Mouse (Mus musculus): ENCODE results near the gene Bach2. TPM values are rescaled to one million over a fixed set of nuclear protein-coding genes. Genes with fewer than 3 reads are reported as not detected.

Gene Bach2
- polyA plus RNA-seq (2012; fragmentation: generic; extraction: Trizol) = 0.11 TPM
- long read RNA-seq, experiment 1 = 0 reads
- long read RNA-seq, experiment 2, partial matches to known transcripts = 0 of 1 reads
- long read RNA-seq, experiment 2, other reads (novel, unspliced or antisense) = 1 of 1 reads

- Histone ChIP-seq H3K4me3 (ENCODE audit: insufficient read depth, poor library complexity, severe bottlenecking) (peak within 1 kb of the TSS; percentile 31), H3K79me2 (ENCODE audit: control insufficient read depth, insufficient read depth) (no peaks in the 10 kb centered on the region), H3ac (ENCODE audit: control insufficient read depth, insufficient read length, low read depth) (peak within 1 kb of the TSS; percentile 72), H3K36me3 (ENCODE audit: control insufficient read depth, insufficient read depth) (no peaks in the 10 kb centered on the region), H3K27me3 (ENCODE audit: control insufficient read depth, insufficient read depth, insufficient read length) (no peaks in the 10 kb centered on the region), H3K79me3 (ENCODE audit: low read depth) (no peaks in the 10 kb centered on the region)
- no peak for TF ChIP-seq MYOD1 (IDR thresholded peaks at IDR 0.05; ENCODE audit: control insufficient read depth, insufficient read length, low read depth)
- TF ChIP-seq FOSL1 (IDR thresholded peaks at IDR 0.05; ENCODE audit: insufficient read depth, low read length, poor library complexity, severe bottlenecking) = no peak
- no peak for TF ChIP-seq USF1 (IDR thresholded peaks at IDR 0.05; ENCODE audit: low read depth)
These were observed at the start of gene Bach2 for GRCm38 (mm10) chr4:32238366-32238854. Gene Bach2, plus strand, starts transcription at chr4:32238804.

DNA sequence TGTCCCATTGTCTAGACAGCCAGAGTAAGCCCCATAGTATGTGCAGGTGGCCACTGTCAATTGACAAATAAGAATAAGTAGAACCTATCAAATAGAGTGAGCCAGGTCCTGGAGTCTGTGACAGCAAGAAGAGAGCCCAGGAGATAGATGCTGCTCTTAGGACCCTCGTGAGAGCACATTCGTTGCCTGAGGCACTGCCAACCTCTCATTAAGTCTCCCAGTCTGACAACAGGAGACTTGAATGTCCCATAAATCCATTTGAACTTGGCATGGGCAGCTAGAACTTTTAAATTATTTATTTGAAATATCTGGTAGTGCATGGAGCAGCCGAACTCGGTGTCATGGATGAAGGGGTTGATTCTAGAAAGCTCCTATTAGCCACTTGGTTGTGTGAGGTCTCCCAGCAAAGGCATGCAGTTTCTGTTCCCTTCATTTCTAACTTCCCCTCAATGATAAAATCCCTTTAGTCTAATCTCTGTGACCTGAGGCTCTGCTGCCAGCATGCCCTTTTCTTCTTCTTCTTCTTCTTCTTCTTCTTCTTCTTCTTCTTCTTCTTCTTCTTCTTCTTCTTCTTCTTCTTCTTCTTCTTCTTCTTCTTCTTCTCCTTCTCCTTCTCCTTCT is 49.1 kb upstream of the Bach2 start:
- TF ChIP-seq CTCF (IDR thresholded peaks at IDR 0.05; ENCODE audit: control insufficient read depth, insufficient read depth, insufficient read length) (no peak), MYOG (IDR thresholded peaks at IDR 0.05; ENCODE audit: control insufficient read depth, extremely low read depth, insufficient read length) (no peak), CEBPB (IDR thresholded peaks at IDR 0.05; ENCODE audit: low read depth) (no peak), USF1 (IDR thresholded peaks at IDR 0.05; ENCODE audit: low read depth) (no peak), MYOD1 (IDR thresholded peaks at IDR 0.05; ENCODE audit: control insufficient read depth, insufficient read length, low read depth) (no peak), MAX (IDR thresholded peaks at IDR 0.05) (no peak), FOSL1 (IDR thresholded peaks at IDR 0.05; ENCODE audit: insufficient read depth, low read length, poor library complexity, severe bottlenecking) (no peak)
- H3K4me3 ChIP-seq (ENCODE audit: insufficient read depth, poor library complexity, severe bottlenecking) = no peak overlapping the region
- H3K79me3 ChIP-seq (ENCODE audit: low read depth) = no peaks in the 10 kb centered on the region
- H3K79me2 ChIP-seq (ENCODE audit: control insufficient read depth, insufficient read depth) = no peaks in the 10 kb centered on the region
- H3K27me3 ChIP-seq (ENCODE audit: control insufficient read depth, insufficient read depth, insufficient read length) = no peaks in the 10 kb centered on the region
- H3ac ChIP-seq (ENCODE audit: control insufficient read depth, insufficient read length, low read depth) = no peak overlapping the region
- no peaks in the 10 kb centered on the region for H3K36me3 ChIP-seq (ENCODE audit: control insufficient read depth, insufficient read depth)

GRCm38 (mm10) chr4:32190506-32190905 is 48.1 kb upstream of the Bach2 start:
- H3K4me3 ChIP-seq (ENCODE audit: insufficient read depth, poor library complexity, severe bottlenecking) = no peak overlapping the region
- TF ChIP-seq USF1 (IDR thresholded peaks at IDR 0.05; ENCODE audit: low read depth) = no peak
- no peak for TF ChIP-seq MAX (IDR thresholded peaks at IDR 0.05)
- TF ChIP-seq FOSL1 (IDR thresholded peaks at IDR 0.05; ENCODE audit: insufficient read depth, low read length, poor library complexity, severe bottlenecking) = no peak
- TF ChIP-seq MYOD1 (IDR thresholded peaks at IDR 0.05; ENCODE audit: control insufficient read depth, insufficient read length, low read depth) = no peak
- no peak for TF ChIP-seq MYOG (IDR thresholded peaks at IDR 0.05; ENCODE audit: control insufficient read depth, extremely low read depth, insufficient read length)
- no peak for TF ChIP-seq CEBPB (IDR thresholded peaks at IDR 0.05; ENCODE audit: low read depth)
- TF ChIP-seq CTCF (IDR thresholded peaks at IDR 0.05; ENCODE audit: control insufficient read depth, insufficient read depth, insufficient read length) = no peak
- no peaks in the 10 kb centered on the region for H3K27me3 ChIP-seq (ENCODE audit: control insufficient read depth, insufficient read depth, insufficient read length)
- no peaks in the 10 kb centered on the region for H3K36me3 ChIP-seq (ENCODE audit: control insufficient read depth, insufficient read depth)
- no peaks in the 10 kb centered on the region for H3K79me2 ChIP-seq (ENCODE audit: control insufficient read depth, insufficient read depth)
- no peaks in the 10 kb centered on the region for H3K79me3 ChIP-seq (ENCODE audit: low read depth)
- no peak overlapping the region for H3ac ChIP-seq (ENCODE audit: control insufficient read depth, insufficient read length, low read depth)

DNA sequence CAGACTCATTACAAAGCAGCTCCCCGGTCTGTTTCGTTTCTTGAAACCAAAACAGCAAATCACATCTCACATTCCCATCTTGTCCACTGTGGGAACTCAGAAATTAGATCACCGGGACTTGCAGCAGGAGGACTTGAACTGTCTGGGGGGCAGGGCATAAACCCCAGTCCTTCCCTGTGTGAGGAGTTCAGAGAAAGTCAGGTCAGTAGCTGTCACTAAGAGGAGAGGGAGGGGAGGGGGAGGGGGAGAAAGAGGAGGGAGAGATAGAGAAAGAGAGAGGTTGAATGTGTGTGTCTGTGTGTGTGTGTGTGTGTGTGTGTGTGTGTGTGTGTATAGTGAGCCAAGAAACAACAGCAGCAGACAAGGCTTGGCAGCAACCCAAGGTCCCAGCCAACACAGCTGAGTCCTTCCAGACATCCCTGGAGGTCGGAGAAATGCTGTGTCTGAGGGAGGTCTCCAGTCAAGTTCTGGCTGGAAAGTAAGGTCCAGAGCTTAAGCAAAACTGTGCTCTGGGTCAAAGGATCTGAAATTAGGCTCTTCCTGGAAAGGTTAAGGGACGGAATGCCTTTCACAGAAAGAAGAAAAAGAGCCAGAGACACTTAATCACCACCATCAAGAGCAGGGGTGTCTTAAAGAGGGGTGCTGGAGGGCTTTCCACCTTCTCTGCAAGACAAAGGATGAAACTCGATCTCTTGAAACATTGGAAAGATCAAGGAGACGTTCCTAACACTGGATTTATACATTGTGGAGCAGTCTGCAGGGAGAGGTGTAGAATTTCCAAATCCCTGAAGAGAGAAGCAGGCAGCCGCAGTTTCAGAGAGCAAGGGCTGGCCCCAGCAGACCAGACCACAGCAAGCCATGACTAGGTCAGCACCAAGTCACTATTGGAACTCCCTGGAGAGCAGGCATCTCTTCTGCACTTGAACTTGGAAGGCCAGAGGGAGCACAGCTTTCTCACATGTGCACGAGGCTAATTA is 42.4 kb upstream of the Bach2 start:
- Histone ChIP-seq H3K4me3 (ENCODE audit: insufficient read depth, poor library complexity, severe bottlenecking) (no peak overlapping the region), H3K36me3 (ENCODE audit: control insufficient read depth, insufficient read depth) (no peaks in the 10 kb centered on the region), H3ac (ENCODE audit: control insufficient read depth, insufficient read length, low read depth) (no peak overlapping the region), H3K79me2 (ENCODE audit: control insufficient read depth, insufficient read depth) (no peaks in the 10 kb centered on the region), H3K79me3 (ENCODE audit: low read depth) (no peaks in the 10 kb centered on the region), H3K27me3 (ENCODE audit: control insufficient read depth, insufficient read depth, insufficient read length) (no peaks in the 10 kb centered on the region)
- TF ChIP-seq USF1 (IDR thresholded peaks at IDR 0.05; ENCODE audit: low read depth) (no peak), MYOG (IDR thresholded peaks at IDR 0.05; ENCODE audit: control insufficient read depth, extremely low read depth, insufficient read length) (no peak), MYOD1 (IDR thresholded peaks at IDR 0.05; ENCODE audit: control insufficient read depth, insufficient read length, low read depth) (no peak), CTCF (IDR thresholded peaks at IDR 0.05; ENCODE audit: control insufficient read depth, insufficient read depth, insufficient read length) (no peak)

GRCm38 (mm10) chr4:32198031-32198430 is 40.6 kb upstream of the Bach2 start:
- H3K4me3 ChIP-seq (ENCODE audit: insufficient read depth, poor library complexity, severe bottlenecking) = no peak overlapping the region
- H3K79me3 ChIP-seq (ENCODE audit: low read depth) = no peaks in the 10 kb centered on the region
- H3ac ChIP-seq (ENCODE audit: control insufficient read depth, insufficient read length, low read depth) = no peak overlapping the region
- H3K27me3 ChIP-seq (ENCODE audit: control insufficient read depth, insufficient read depth, insufficient read length) = no peaks in the 10 kb centered on the region
- no peaks in the 10 kb centered on the region for H3K79me2 ChIP-seq (ENCODE audit: control insufficient read depth, insufficient read depth)
- TF ChIP-seq USF1 (IDR thresholded peaks at IDR 0.05; ENCODE audit: low read depth) (no peak), MAX (IDR thresholded peaks at IDR 0.05) (no peak), CEBPB (IDR thresholded peaks at IDR 0.05; ENCODE audit: low read depth) (no peak), MYOD1 (IDR thresholded peaks at IDR 0.05; ENCODE audit: control insufficient read depth, insufficient read length, low read depth) (no peak), FOSL1 (IDR thresholded peaks at IDR 0.05; ENCODE audit: insufficient read depth, low read length, poor library complexity, severe bottlenecking) (no peak), CTCF (IDR thresholded peaks at IDR 0.05; ENCODE audit: control insufficient read depth, insufficient read depth, insufficient read length) (no peak), MYOG (IDR thresholded peaks at IDR 0.05; ENCODE audit: control insufficient read depth, extremely low read depth, insufficient read length) (no peak)
- no peaks in the 10 kb centered on the region for H3K36me3 ChIP-seq (ENCODE audit: control insufficient read depth, insufficient read depth)

Measured in C2C12 (cell line).